Mouse (Mus musculus) cortical plate, adult 2 months (tissue): ENCODE data around the gene Nmur1.

Experiments used
- CTCF ChIP-seq: fragments of 200-500 bp; IDR thresholded peaks from 2 replicates; pipeline ENCODE4 v1.5.1; 2011; ENCODE audit warnings: mild to moderate bottlenecking, control low read depth, low read length; ENCODE audit not compliant: insufficient read depth; ENCODE audit errors: extremely low read depth
- POLR2A ChIP-seq: fragments of 200-500 bp; IDR thresholded peaks from 2 replicates; pipeline ENCODE4 v1.6.1; 2011; ENCODE audit warnings: mild to moderate bottlenecking, low read length, control low read depth; ENCODE audit not compliant: insufficient read depth; ENCODE audit errors: extremely low read depth

DNA sequence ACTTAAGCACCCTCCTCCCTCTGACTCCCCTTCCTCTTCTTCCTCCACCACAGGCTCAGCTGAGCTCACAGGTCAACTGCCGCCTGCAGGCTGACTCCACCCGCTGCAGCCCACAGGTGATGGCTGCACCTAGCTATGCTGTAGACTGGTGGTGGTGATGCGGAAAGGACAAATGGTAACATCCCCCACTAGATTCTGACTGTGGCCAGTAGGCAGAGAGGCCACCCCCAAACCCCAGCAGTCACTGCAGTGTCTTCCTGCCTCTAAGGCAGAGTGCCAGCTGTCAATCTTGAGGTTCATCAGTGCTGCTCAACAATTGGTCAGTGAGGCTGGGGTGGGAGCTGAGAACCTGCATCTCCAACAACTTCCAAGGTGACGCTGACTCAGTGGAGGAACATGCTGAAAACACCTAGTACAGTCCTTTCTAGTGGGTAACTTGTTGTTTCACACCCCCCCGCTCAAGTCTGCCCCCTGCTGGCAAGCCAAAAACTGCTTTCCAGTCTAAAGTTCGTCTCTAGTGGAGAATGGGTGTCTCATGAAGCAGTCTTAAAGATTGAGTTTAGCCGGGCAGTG, 10.3 kb downstream of the Nmur1 start:
- TF ChIP-seq POLR2A (no peak), CTCF (peak; percentile 32)
